Mouse (Mus musculus): ENCODE measurements at regions not wholly inside any gene's neighbourhood (a gene's known extent, or its start where the extent isn't known, plus 50 kb on each side); places are given as distances from the start of the nearest gene placed in this dataset.
A peak's percentile ranks its signal among the peaks of the same experiment; 100 is the strongest.

- DNase-seq (ENCODE audit: inconsistent ontology term), result no peak
Measured at GRCm38 (mm10) chr17:94165305-94165860, 584.4 kb downstream of the Mettl4 start.

GRCm38 (mm10) chr17:94144298-94144697, 605.5 kb downstream of the Mettl4 start:
- DNase-seq (ENCODE audit: inconsistent ontology term), result no peak

GRCm38 (mm10) chr17:94133201-94133600, 616.6 kb downstream of the Mettl4 start:
- DNase-seq (ENCODE audit: inconsistent ontology term), result no peak

GRCm38 (mm10) chr17:94093984-94094660, 655.7 kb downstream of the Mettl4 start:
- DNase-seq (ENCODE audit: inconsistent ontology term), result no peak

GRCm38 (mm10) chr17:94054436-94055060, 695.3 kb downstream of the Mettl4 start:
- DNase-seq (ENCODE audit: inconsistent ontology term), result no peak

- DNase-seq (ENCODE audit: inconsistent ontology term), result no peak
Measured at GRCm38 (mm10) chr17:94048475-94048874, 701.3 kb downstream of the Mettl4 start.

GRCm38 (mm10) chr17:94038221-94038620, 711.6 kb downstream of the Mettl4 start:
- no peak for DNase-seq (ENCODE audit: inconsistent ontology term)

- no peak for DNase-seq (ENCODE audit: inconsistent ontology term)
Measured at GRCm38 (mm10) chr17:94012386-94012785, 737.4 kb downstream of the Mettl4 start.

- DNase-seq (ENCODE audit: inconsistent ontology term), result peak; percentile 6
Measured at GRCm38 (mm10) chr17:94002095-94002494, 747.7 kb downstream of the Mettl4 start.

- DNase-seq (ENCODE audit: inconsistent ontology term), result no peak
Measured at GRCm38 (mm10) chr17:94001515-94001914, 748.3 kb downstream of the Mettl4 start.

- no peak for DNase-seq (ENCODE audit: inconsistent ontology term)
Measured at GRCm38 (mm10) chr17:93986932-93987331, 762.9 kb downstream of the Mettl4 start.

All from Muller cell, postnatal 12 days (primary cell).